Comparison of ENCODE assay signal across 9 mouse cellular contexts in the genomic region with DNA sequence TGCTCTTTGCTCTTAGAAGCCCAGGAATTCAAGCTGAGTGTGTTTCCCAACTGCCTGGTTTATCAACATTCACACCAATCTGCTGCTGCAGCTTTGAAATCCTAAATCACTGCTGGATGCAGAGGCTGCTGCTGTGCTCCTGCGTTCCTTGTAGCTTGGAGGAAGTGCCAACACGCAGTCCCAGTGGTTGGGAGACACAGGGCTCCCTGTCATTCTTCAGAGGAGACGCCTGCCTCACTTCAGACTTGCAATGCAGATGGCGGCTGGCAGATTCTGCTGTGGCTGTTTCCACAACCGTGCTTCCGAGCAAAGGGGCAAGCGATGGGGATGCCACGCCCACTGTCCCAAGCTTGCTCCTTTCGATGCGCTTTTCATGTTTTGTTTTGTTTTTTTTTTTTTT.
A peak's percentile ranks its signal among the peaks of the same experiment; 100 is the strongest.
DNase-seq lines count a peak whose midpoint lies in the region; ATAC-seq and TF ChIP-seq lines count a peak whose summit lies in the region.
"Had no signal": no experiment of that assay in that cellular context is flagged by ENCODE, and none has a peak within 500 bp of the region (broad histone marks: within the 10 kb centered on the region; RNA-seq: fewer than 3 reads in every experiment).

No protein-coding gene starts in this region.

- H3K9me3 ChIP-seq in heart, embryonic 12.5 days (replicated peaks) = no peaks in the 10 kb centered on the region
- no peaks in the 10 kb centered on the region for H3K9me3 ChIP-seq in hindbrain, embryonic 16.5 days (ENCODE audit: control insufficient read depth, low read length)
- H3K9me3 ChIP-seq: megakaryocyte, embryonic 14.5 days had no signal

- 0 out of 2 replicates have a peak overlapping the region, but pooled peaks have one; percentile 5 for H3K9ac ChIP-seq in heart, embryonic 12.5 days
- peak overlapping the region; percentile 37; the same call in 1 of the 2 replicates for H3K9ac ChIP-seq in hindbrain, embryonic 16.5 days (ENCODE audit: low read depth, low read length)

- no peak for TF ChIP-seq CTCF in small intestine, adult 2 months (IDR thresholded peaks at IDR 0.05; ENCODE audit: extremely low read depth, insufficient read length, insufficient replicate concordance, low read depth, low read length)

- peaks cover 48% of the 10 kb centered on the region for H3K4me1 ChIP-seq in heart, embryonic 12.5 days (replicated peaks)
- H3K4me1 ChIP-seq in hindbrain, embryonic 16.5 days (ENCODE audit: control insufficient read depth, insufficient read depth, low read depth, low read length) = peaks cover 75% of the 10 kb centered on the region
- peaks cover 8% of the 10 kb centered on the region; the same call in 1 of the 2 replicates for H3K4me1 ChIP-seq in small intestine, adult 2 months (ENCODE audit: control insufficient read depth, insufficient read depth, insufficient read length, low read length)

- no peak for DNase-seq in heart, adult 8-10 months (ENCODE audit: low spot score)
- DNase-seq in right cerebral cortex, postnatal 4 days = peak; percentile 33
- DNase-seq in right cerebral cortex, postnatal 36 days (ENCODE audit: low spot score in 2 of 2) = no peak
- DNase-seq in c-Kit-positive CD71-positive TER-119-positive erythroid progenitor cells, embryonic 14.5 days (ENCODE audit: low spot score) = no peak
- DNase-seq in cerebellum, postnatal 14 days = no peak

- WGBS in heart, embryonic 12.5 days = 35% methylated on average over 10 of the region's 10 CpGs
- WGBS in hindbrain, embryonic 16.5 days = 33% methylated on average over 10 of the region's 10 CpGs
- WGBS in small intestine, adult 2 months = 23% methylated on average over 10 of the region's 10 CpGs

- no peak for ATAC-seq in heart, embryonic 12.5 days (ENCODE audit: insufficient number of reproducible peaks, low FRiP score)
- 0 out of 2 replicates have a peak, but pooled peaks have one; percentile 6 for ATAC-seq in hindbrain, embryonic 16.5 days

- H3K27me3 ChIP-seq in heart, embryonic 12.5 days (replicated peaks) = no peaks in the 10 kb centered on the region
- H3K27me3 ChIP-seq in hindbrain, embryonic 16.5 days (replicated peaks; ENCODE audit: control insufficient read depth, insufficient read depth, low read length) = no peaks in the 10 kb centered on the region
- H3K27me3 ChIP-seq in small intestine, adult 2 months (ENCODE audit: control insufficient read depth, insufficient read depth, low read length) = no peaks in the 10 kb centered on the region
- H3K27me3 ChIP-seq: megakaryocyte, embryonic 14.5 days had no signal

- no peak for TF ChIP-seq POLR2A in small intestine, adult 2 months (IDR thresholded peaks at IDR 0.05; ENCODE audit: low read depth, low read length)

- peak overlapping the region; percentile 33 for H3K27ac ChIP-seq in heart, embryonic 12.5 days (ENCODE audit: poor library complexity, severe bottlenecking)
- peak overlapping the region; percentile 83 for H3K27ac ChIP-seq in hindbrain, embryonic 16.5 days (ENCODE audit: low read depth, low read length)
- H3K27ac ChIP-seq in small intestine, adult 2 months (ENCODE audit: insufficient read depth, low read depth, low read length) = no peak overlapping the region

- no peaks in the 10 kb centered on the region for H3K36me3 ChIP-seq in heart, embryonic 12.5 days
- H3K36me3 ChIP-seq in hindbrain, embryonic 16.5 days (ENCODE audit: control insufficient read depth, insufficient read depth, low read length) = no peaks in the 10 kb centered on the region
- H3K36me3 ChIP-seq in small intestine, adult 2 months (ENCODE audit: control insufficient read depth, insufficient read depth, low read length) = no peaks in the 10 kb centered on the region

- H3K4me3 ChIP-seq in heart, embryonic 12.5 days = no peak overlapping the region
- H3K4me3 ChIP-seq in hindbrain, embryonic 16.5 days (ENCODE audit: low read length) = no peak overlapping the region
- peak overlapping the region; percentile 18 for H3K4me3 ChIP-seq in small intestine, adult 2 months (ENCODE audit: low read depth, low read length)
- H3K4me3 ChIP-seq: megakaryocyte, embryonic 14.5 days had no signal

- H3K4me2 ChIP-seq in heart, embryonic 12.5 days = peak overlapping the region; percentile 46
- peak overlapping the region; percentile 8 for H3K4me2 ChIP-seq in hindbrain, embryonic 16.5 days (ENCODE audit: low read length)
